Mouse (Mus musculus): ENCODE results near the gene Atp13a5.

Gene Atp13a5

GRCm38 (mm10) chr16:29204875-29205274, 173.7 kb downstream of the Atp13a5 start:
- no peak for DNase-seq (ENCODE audit: low spot score)

GRCm38 (mm10) chr16:29201146-29201545, 177.4 kb downstream of the Atp13a5 start:
- DNase-seq (ENCODE audit: low spot score), result no peak

GRCm38 (mm10) chr16:29198461-29198860, 180.1 kb downstream of the Atp13a5 start:
- peak; percentile 30 for DNase-seq (ENCODE audit: low spot score)

GRCm38 (mm10) chr16:29195156-29195555, 183.4 kb downstream of the Atp13a5 start:
- DNase-seq (ENCODE audit: low spot score), result no peak

GRCm38 (mm10) chr16:29193981-29194380, 184.6 kb downstream of the Atp13a5 start:
- DNase-seq (ENCODE audit: low spot score), result no peak

- DNase-seq (ENCODE audit: low spot score), result no peak
These were observed 185.6 kb downstream of the Atp13a5 start for GRCm38 (mm10) chr16:29192911-29193310.
